Mouse (Mus musculus): ENCODE data around the gene Lhpp. TPM values are rescaled to one million over a fixed set of nuclear protein-coding genes. Genes with fewer than 3 reads are reported as not detected.
A peak's percentile ranks its signal among the peaks of the same experiment; 100 is the strongest.

Lhpp gene
- polyA plus RNA-seq (2015; fragmentation: Nextera tagmentation; extraction: Ambion mirVana) = 47.8 and 54.7 TPM in 2 replicates

DNA sequence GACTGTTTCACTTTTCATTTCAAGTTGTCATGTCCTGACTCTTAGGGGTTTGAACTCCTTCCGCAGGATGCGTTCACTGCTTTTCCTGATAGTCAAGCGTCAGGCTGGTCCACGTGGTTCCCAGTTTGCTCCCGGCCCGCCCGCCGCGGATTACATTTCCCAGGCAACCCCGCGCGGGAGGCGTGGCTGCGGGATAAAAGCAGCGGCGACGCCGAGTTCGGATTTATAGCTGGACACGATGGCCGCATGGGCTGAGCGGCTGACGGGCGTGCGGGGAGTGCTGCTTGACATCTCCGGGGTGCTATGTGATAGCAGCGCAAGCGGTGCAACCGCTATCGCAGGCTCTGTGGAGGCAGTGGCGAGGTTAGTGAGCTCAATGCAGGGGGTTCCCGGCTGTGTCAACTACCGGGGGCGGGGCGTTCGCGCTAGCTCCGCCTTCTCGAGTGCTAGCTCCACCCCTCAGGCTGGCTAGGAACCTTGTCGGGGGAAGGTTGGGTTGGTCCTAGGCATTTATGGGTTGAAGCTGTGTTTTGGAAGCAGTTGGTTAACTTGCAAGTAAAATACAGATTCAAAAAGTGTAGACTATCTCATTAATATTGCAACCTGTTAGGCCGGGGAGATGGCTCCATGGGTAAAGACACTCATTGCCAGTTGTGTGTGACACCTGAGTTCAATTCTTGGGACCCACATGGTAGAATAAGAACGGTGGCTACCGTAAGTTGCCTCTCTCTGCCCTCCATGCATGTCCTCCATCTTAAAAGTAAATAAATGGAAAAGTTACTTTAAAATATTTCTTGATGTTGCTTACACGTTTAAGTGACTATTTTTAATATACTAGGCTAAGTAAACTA lies at the start of gene Lhpp:
Gene Lhpp (plus strand): TSS at position 171 of the 851 bp plus-strand sequence.
- Histone ChIP-seq H3K9ac (ENCODE audit: low read depth, low read length) (peak within 1 kb of the TSS; percentile 73), H3K4me3 (ENCODE audit: low read length) (peak within 1 kb of the TSS; percentile 74), H3K27ac (ENCODE audit: low read length) (peak within 1 kb of the TSS; percentile 40), H3K27me3 (replicated peaks; ENCODE audit: control insufficient read depth, insufficient read depth, low read length) (no peaks in the 10 kb centered on the region), H3K36me3 (ENCODE audit: control insufficient read depth, insufficient read depth, low read length) (no peaks in the 10 kb centered on the region), H3K9me3 (ENCODE audit: control insufficient read depth, low read length) (no peaks in the 10 kb centered on the region), H3K4me1 (ENCODE audit: control insufficient read depth, insufficient read depth, low read length) (peaks cover 5% of the 10 kb centered on the region; the same call in 1 of the 2 replicates), H3K4me2 (ENCODE audit: low read depth, low read length) (peak within 1 kb of the TSS; percentile 64)
- peak; percentile 94 for ATAC-seq
- WGBS = 7% methylated on average over 44 of the region's 44 CpGs

DNA sequence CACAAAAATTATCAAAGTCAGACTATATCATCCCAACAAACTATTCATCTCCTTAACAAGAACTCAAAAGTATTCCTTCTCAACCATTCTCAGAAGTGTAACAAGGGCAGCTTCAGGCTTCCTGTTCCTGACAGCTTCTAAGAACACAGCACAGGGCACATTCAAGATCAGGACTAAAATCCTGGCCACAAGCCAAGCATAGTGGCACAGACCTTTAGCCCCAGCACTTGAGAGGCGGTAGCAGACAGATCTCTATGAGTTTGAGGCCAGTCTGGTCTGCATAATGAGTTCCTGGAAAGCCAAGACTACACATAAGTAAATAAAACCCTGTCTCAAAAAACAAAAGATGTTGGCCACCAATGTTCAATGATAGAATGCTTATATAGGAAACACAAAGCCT lies 44.6 kb upstream of the Lhpp start:
- Histone ChIP-seq H3K9me3 (ENCODE audit: control insufficient read depth, low read length) (no peaks in the 10 kb centered on the region), H3K9ac (ENCODE audit: low read depth, low read length) (no peak overlapping the region), H3K4me1 (ENCODE audit: control insufficient read depth, insufficient read depth, low read length) (peaks cover 15% of the 10 kb centered on the region), H3K36me3 (ENCODE audit: control insufficient read depth, insufficient read depth, low read length) (peaks cover 19% of the 10 kb centered on the region), H3K27me3 (replicated peaks; ENCODE audit: control insufficient read depth, insufficient read depth, low read length) (no peaks in the 10 kb centered on the region), H3K4me2 (ENCODE audit: low read depth, low read length) (no peak overlapping the region), H3K27ac (ENCODE audit: low read length) (no peak overlapping the region), H3K4me3 (ENCODE audit: low read length) (no peak overlapping the region)
- WGBS = 38% methylated on average over 1 of the region's 1 CpGs
- ATAC-seq = no peak

DNA sequence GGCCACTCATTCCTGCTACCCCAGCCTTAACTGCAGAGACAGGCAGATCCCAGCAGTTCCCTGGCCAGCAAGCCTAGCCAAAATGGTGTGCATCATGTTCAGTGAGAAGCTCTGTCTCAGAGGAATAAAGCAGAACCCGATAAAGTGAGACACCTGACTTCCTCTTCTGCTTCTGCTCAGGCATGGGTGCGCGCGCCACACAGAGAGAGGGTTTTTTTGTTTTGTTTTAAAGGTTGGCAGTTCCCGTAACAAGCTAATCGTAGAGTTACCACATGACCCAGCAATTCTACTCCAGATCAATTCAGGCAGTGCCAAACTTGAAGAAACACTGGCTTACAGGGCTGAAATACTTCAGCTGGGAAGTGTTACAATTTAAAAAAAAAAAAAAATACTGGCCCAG lies 41.6 kb upstream of the Lhpp start:
- Histone ChIP-seq H3K27me3 (replicated peaks; ENCODE audit: control insufficient read depth, insufficient read depth, low read length) (no peaks in the 10 kb centered on the region), H3K4me3 (ENCODE audit: low read length) (no peak overlapping the region), H3K4me1 (ENCODE audit: control insufficient read depth, insufficient read depth, low read length) (peaks cover 19% of the 10 kb centered on the region), H3K4me2 (ENCODE audit: low read depth, low read length) (0 out of 2 replicates have a peak overlapping the region, but pooled peaks have one; percentile 4), H3K27ac (ENCODE audit: low read length) (0 out of 2 replicates have a peak overlapping the region, but pooled peaks have one; percentile 3), H3K36me3 (ENCODE audit: control insufficient read depth, insufficient read depth, low read length) (peaks cover 10% of the 10 kb centered on the region), H3K9me3 (ENCODE audit: control insufficient read depth, low read length) (no peaks in the 10 kb centered on the region), H3K9ac (ENCODE audit: low read depth, low read length) (0 out of 2 replicates have a peak overlapping the region, but pooled peaks have one; percentile 0)
- ATAC-seq = no peak
- 80% methylated on average over 6 of the region's 6 CpGs for WGBS

DNA sequence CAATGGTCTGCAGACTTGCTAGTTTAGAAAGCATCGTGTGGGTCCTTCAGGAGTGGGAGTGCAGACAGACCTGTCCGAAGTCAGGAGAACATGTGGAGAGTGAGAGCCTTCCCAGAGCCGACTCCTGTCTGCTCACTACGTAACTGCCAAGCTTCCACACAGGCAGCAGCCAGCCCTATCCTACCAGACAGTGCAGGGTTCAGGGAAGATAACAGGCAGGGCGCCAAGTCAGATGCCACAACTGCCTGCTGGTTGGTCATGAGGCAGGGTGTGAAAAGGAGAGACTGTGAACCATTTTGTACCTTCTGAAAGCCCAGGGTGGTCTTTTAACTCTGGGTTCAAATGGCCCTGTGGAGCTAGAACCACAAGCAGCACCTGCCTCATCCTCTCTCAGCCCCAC lies 40.4 kb upstream of the Lhpp start:
- Histone ChIP-seq H3K36me3 (ENCODE audit: control insufficient read depth, insufficient read depth, low read length) (peaks cover 5% of the 10 kb centered on the region; the same call in 1 of the 2 replicates), H3K4me2 (ENCODE audit: low read depth, low read length) (peak overlapping the region; percentile 26), H3K9me3 (ENCODE audit: control insufficient read depth, low read length) (no peaks in the 10 kb centered on the region), H3K9ac (ENCODE audit: low read depth, low read length) (peak overlapping the region; percentile 41; the same call in 1 of the 2 replicates), H3K4me1 (ENCODE audit: control insufficient read depth, insufficient read depth, low read length) (peaks cover 19% of the 10 kb centered on the region), H3K27ac (ENCODE audit: low read length) (peak overlapping the region; percentile 29), H3K4me3 (ENCODE audit: low read length) (peak overlapping the region; percentile 11), H3K27me3 (replicated peaks; ENCODE audit: control insufficient read depth, insufficient read depth, low read length) (no peaks in the 10 kb centered on the region)
- peak; percentile 73 for ATAC-seq
- WGBS = 55% methylated on average over 5 of the region's 5 CpGs

DNA sequence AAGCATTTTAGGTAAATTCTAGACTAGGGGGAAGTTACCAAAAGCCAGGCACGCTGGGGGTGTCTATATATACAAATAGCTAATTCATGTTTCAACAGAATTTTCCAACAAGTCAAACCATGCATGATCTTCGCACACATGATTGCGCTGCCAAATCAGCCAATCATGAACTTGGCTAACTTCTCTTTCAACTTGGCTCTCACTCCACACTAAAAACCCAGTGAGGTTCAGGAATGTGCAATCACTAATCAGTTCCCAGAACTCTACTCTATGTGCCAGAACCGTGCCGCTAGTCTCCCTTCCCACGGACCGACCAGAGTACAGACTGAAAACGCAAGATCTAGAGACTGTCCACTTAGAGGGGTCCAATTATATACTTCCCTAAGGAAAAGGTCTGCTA lies 39.0 kb upstream of the Lhpp start:
- Histone ChIP-seq H3K27me3 (replicated peaks; ENCODE audit: control insufficient read depth, insufficient read depth, low read length) (no peaks in the 10 kb centered on the region), H3K9ac (ENCODE audit: low read depth, low read length) (peak overlapping the region; percentile 61), H3K9me3 (ENCODE audit: control insufficient read depth, low read length) (no peaks in the 10 kb centered on the region), H3K4me3 (ENCODE audit: low read length) (peak overlapping the region; percentile 35), H3K4me1 (ENCODE audit: control insufficient read depth, insufficient read depth, low read length) (peaks cover 20% of the 10 kb centered on the region), H3K27ac (ENCODE audit: low read length) (peak overlapping the region; percentile 61), H3K4me2 (ENCODE audit: low read depth, low read length) (peak overlapping the region; percentile 47), H3K36me3 (ENCODE audit: control insufficient read depth, insufficient read depth, low read length) (peaks cover 5% of the 10 kb centered on the region; the same call in 1 of the 2 replicates)
- ATAC-seq = no peak
- 54% methylated on average over 8 of the region's 8 CpGs for WGBS

DNA sequence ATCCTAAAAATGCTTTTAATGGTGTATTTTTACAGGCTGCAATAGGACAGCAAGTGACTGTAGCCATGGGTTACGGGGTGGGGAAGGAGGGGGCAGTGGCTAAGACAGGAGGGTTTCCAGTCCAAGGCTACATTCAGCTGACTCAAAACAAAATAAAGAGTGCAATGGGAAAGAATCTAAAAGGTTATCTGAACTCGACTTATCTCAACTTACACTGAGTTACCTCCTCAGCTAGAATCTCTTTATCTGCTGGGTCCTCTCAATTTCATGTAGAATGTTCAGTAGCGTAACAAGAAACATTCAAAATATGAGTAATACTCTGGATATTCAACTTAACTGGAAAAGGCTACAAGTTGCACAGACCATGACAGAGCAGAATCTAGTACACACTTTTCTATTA lies 37.7 kb upstream of the Lhpp start:
- Histone ChIP-seq H3K4me2 (ENCODE audit: low read depth, low read length) (peak overlapping the region; percentile 37), H3K9me3 (ENCODE audit: control insufficient read depth, low read length) (no peaks in the 10 kb centered on the region), H3K9ac (ENCODE audit: low read depth, low read length) (peak overlapping the region; percentile 57), H3K4me1 (ENCODE audit: control insufficient read depth, insufficient read depth, low read length) (peaks cover 32% of the 10 kb centered on the region), H3K27ac (ENCODE audit: low read length) (no peak overlapping the region), H3K36me3 (ENCODE audit: control insufficient read depth, insufficient read depth, low read length) (peaks cover 5% of the 10 kb centered on the region; the same call in 1 of the 2 replicates), H3K4me3 (ENCODE audit: low read length) (peak overlapping the region; percentile 79), H3K27me3 (replicated peaks; ENCODE audit: control insufficient read depth, insufficient read depth, low read length) (no peaks in the 10 kb centered on the region)
- 53% methylated on average over 3 of the region's 3 CpGs for WGBS
- ATAC-seq = no peak

DNA sequence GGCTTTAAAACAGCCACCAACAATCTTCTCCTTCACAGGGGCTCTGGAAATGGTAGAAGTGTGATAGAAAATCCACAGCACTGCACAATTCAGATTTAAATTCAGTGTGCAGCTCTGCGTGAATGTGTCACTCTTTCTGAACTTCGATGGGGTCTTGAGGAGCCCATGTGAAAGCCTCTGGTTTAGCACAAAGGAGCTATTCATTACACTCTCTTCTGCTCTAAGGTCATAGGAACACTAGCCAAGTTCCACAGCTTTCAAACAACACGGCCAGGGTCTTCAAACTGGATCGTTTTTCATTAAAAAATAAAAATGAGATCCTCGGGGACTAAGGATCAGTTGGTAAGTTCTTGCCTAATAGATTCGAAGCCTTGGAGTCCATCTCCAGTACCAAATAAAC lies 37.2 kb upstream of the Lhpp start:
- Histone ChIP-seq H3K4me2 (ENCODE audit: low read depth, low read length) (peak overlapping the region; percentile 37), H3K9ac (ENCODE audit: low read depth, low read length) (peak overlapping the region; percentile 57), H3K36me3 (ENCODE audit: control insufficient read depth, insufficient read depth, low read length) (0 out of 2 replicates have a peak, but pooled peaks cover 2% of the 10 kb centered on the region), H3K4me3 (ENCODE audit: low read length) (peak overlapping the region; percentile 79), H3K27ac (ENCODE audit: low read length) (peak overlapping the region; percentile 20; the same call in 1 of the 2 replicates), H3K4me1 (ENCODE audit: control insufficient read depth, insufficient read depth, low read length) (peaks cover 28% of the 10 kb centered on the region), H3K9me3 (ENCODE audit: control insufficient read depth, low read length) (no peaks in the 10 kb centered on the region), H3K27me3 (replicated peaks; ENCODE audit: control insufficient read depth, insufficient read depth, low read length) (no peaks in the 10 kb centered on the region)
- ATAC-seq = no peak
- whole genome bisulfite sequencing = 57% methylated on average over 6 of the region's 6 CpGs

DNA sequence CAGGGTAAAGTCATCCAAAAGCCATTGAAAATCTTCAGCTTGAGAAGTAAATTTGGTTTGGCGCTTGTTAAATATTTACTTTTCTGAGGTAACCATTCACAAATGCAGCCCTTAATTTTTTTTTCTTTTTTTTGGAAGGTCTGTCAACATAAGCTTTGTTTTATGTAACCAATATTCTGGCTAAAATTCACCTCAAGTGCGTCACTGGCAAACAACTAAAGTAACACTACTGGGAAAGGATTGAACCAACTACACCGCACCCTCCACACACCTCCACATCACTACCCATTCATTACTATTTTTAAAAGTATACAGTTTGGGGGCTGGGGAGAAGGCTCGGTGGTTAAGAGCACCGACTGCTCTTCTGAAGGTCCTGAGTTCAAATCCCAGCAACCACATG lies 35.8 kb upstream of the Lhpp start:
- H3K4me2 ChIP-seq (ENCODE audit: low read depth, low read length) = peak overlapping the region; percentile 40; the same call in 1 of the 2 replicates
- peak overlapping the region; percentile 79 for H3K4me3 ChIP-seq (ENCODE audit: low read length)
- no peaks in the 10 kb centered on the region for H3K9me3 ChIP-seq (ENCODE audit: control insufficient read depth, low read length)
- peak overlapping the region; percentile 68; the same call in 1 of the 2 replicates for H3K9ac ChIP-seq (ENCODE audit: low read depth, low read length)
- no peak overlapping the region for H3K27ac ChIP-seq (ENCODE audit: low read length)
- peaks cover 25% of the 10 kb centered on the region for H3K4me1 ChIP-seq (ENCODE audit: control insufficient read depth, insufficient read depth, low read length)
- H3K36me3 ChIP-seq (ENCODE audit: control insufficient read depth, insufficient read depth, low read length) = no peaks in the 10 kb centered on the region
- ATAC-seq = no peak
- no peaks in the 10 kb centered on the region for H3K27me3 ChIP-seq (replicated peaks; ENCODE audit: control insufficient read depth, insufficient read depth, low read length)
- WGBS = 45% methylated on average over 5 of the region's 5 CpGs

DNA sequence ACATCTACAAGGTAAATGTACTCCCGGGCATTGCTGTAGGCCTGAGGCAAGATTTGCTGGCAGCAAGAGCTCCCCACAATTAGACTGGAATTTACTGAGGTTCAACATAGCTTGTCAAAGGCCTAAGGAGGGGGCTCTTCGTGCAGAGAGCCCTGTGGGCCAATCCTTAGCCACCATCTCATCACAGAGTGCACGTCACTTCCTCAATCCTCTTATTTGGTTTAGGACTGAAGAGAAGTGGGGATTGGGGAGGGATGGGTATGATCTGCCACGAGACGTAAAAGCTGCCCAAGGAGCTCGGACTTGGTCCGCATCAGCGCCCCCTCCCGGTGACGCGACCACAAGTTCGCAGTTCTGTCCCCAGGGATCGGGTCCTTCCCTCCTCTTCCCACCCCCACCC lies 34.8 kb upstream of the Lhpp start:
- peak; percentile 78 for ATAC-seq
- H3K36me3 ChIP-seq (ENCODE audit: control insufficient read depth, insufficient read depth, low read length) = no peaks in the 10 kb centered on the region
- H3K4me1 ChIP-seq (ENCODE audit: control insufficient read depth, insufficient read depth, low read length) = peaks cover 22% of the 10 kb centered on the region
- H3K4me2 ChIP-seq (ENCODE audit: low read depth, low read length) = peak overlapping the region; percentile 68
- H3K9ac ChIP-seq (ENCODE audit: low read depth, low read length) = peak overlapping the region; percentile 92
- H3K4me3 ChIP-seq (ENCODE audit: low read length) = peak overlapping the region; percentile 79
- under 1% methylated on average over 13 of the region's 13 CpGs for WGBS
- peak overlapping the region; percentile 99 for H3K27ac ChIP-seq (ENCODE audit: low read length)
- H3K27me3 ChIP-seq (replicated peaks; ENCODE audit: control insufficient read depth, insufficient read depth, low read length) = no peaks in the 10 kb centered on the region
- no peaks in the 10 kb centered on the region for H3K9me3 ChIP-seq (ENCODE audit: control insufficient read depth, low read length)
